Mouse (Mus musculus): ENCODE results near the gene Cad. TPM values are rescaled to one million over a fixed set of nuclear protein-coding genes. Genes with fewer than 3 reads are reported as not detected.

Cad gene
- polyA plus RNA-seq (2012; rRNA removed), result 29.6 and 31.9 TPM in 2 replicates

DNA sequence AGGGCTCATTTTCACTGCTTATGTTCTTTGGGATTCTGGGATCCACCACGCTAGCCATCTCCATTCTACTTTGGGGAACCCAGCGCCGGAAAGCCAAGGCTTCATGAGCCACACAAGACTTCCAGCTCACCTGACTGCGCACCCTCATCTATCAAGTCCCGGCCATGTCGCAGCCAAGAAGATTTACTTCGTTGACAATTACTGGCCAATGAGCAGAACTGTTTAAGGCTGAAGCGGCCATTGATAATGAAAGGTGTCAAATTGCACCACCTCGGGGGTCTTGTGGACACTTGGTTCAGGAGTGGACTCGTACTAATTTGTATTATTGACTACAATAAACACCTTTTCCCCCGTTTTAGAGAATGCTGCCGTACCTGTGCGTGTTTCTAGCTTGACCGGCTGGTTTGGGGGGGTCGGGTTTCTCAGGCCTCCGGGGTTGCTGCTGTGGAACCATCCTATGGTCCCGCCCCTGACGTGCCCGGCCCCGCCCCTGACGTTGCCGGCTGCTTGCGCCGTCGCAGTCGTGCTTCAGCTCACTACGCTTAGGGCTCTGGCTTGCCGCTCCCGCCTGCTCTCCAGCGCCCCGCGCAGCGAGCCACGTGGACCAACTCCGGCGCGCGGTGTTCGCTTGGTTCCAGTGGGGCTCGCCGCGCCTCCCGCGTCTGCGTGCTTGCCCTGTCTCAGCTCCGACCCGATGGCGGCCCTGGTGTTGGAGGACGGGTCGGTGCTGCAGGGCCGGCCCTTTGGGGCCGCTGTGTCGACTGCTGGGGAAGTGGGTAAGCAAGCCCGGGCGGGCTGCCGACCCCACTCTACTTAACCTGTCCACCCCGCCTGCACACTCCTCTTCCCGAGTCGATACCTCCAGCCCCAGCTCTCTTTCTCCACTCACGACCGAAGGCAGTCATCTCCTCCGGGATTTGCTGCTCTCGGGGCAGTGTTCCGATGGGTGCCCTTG lies at the start of gene Cad:
Gene Cad, plus strand, starts transcription at position 520 of the 955 bp plus-strand sequence.

DNA sequence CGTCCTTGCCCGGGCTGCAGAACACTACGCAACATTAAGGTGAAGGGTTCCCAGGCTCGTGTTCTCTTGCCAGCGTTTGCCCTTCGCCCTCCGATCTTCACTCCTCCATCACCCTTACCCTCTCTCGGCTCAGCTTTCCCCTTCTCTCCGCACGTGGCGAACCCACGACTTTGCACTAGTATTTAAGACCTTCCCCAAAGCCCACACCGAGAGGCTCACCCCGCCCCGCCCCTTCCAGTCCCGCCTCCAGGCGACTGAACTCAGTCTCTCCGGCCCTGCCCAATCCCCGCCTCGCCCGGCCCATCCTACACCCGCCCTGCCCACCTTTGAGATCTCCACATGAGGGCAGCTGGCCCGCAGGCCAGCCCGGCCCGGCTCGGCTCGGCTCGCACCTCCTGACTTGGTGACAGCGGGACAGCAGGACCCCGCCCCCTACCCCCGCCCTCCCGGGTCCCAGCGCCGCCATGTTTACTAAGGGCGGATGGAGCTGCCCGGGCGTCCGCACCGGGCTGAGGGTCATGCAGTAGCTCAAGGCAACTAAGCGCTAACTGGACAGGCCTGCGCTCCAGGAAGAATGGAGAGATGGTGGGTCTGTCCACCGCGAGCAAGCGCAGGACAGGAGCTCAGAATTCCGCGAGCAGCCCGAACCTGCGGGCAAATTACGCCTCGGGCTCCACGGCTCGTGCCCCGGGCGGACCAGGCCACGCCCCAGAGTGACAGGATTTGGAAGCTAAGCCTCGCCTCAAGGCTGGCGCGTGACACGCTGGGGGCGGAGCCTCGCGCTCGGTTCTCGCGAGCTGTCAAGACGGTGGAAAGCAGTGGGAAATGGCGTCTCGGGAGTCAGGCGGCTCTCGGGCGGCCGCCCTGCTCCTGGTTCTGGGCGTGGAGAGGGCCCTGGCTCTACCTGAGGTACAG lies 6.5 kb upstream of the Cad start, which contains the start of gene Atraid:
Gene Atraid, plus strand, starts transcription at position 465 of the 915 bp plus-strand sequence.

DNA sequence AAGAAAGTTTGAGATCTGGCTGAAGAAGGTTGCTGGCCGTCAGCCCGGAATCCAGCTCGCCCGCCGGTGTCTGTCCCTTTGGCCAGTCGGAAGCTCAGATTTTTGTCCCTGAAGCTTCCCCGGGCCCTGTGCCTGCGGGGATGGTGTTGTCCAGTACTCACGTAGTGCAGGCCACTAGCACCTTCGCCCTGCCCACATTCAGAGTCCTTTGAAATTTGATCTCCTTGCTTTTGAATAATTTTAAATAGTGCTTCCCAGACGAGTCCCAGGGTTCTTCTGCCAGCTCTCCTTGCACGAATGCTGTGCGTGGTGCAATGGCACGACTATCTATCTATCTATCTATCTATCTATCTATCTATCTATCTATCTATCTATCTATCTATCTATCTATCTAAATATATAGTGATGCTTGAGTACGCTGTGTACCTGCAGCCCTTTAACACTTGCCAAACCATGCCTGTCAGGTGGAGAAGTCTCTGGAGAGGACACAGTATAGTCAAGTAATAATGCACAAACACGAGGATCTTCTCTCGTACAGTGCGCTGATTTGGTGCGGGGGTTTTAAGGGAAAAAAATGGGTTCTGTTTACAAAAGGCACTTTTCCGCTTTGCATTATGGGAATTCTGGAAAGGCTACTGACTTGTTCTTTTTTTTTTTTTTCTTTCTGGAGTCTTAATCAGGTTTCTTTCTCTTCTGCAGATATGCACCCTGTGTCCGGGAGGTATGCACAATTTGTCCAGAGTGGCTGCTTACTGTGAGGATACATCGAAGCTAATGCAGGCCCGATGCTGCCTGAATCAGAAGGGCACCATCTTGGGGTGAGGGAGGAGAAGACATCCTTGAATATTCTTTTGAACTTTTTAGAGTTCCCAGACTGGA lies 5.6 kb upstream of the Cad start, which contains the start of gene Slc5a6:
Gene Slc5a6, minus strand, starts transcription at position 162 of the 879 bp plus-strand sequence.

DNA sequence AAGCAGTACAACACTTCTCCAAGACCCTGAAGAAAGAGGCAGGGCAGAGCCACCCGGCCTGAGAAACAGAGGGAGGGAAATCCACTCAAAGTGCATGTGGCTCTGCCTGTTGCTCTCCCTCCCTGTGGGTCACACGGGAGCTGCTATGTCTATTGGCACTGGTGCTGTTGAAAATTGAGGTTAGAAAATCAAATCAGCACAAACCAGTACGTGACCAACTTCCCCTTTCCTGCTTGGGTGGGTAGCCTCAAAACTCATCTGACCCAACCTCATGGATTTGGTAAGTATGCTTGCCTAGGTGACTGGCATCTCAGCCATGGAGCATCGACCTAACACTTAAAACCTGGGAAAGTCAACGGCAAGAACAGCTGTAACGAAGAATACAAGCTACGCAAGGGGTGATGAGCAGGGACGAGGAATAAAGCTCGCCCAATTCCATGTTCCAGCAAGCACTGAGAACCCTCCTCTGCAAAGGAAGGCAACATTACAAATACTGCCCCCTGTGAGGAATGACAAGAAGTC lies 51.3 kb downstream of the Cad start, which contains the start of gene Dnajc5g:
Gene Dnajc5g, plus strand, starts transcription at position 472 of the 522 bp plus-strand sequence.

DNA sequence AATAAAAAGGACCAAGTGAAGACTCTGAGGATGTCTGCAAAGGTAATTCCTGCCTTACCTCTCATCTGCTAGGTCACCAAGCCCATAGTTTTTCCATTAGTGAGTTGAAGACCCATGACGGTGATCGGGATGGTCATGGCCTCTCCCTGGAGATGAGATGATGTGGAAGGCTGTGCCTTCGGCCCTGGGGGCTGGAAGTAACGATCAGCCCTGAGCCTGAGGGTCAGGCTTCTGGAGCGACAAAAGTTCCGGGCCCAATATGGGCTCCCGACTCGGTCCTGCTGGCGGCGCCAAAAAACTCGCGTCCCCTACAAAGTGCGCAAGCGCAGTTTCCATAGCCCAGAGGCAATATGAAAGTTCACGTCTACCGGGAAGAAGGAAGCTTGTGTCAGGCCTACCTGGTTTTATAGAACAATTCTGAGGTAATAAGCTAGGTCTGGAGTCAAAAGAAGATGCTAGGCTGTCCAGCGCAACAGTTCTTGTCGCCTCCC lies 53.5 kb downstream of the Cad start, which contains the start of gene Slc30a3:
Gene Slc30a3, minus strand, starts transcription at position 238 of the 491 bp plus-strand sequence.

DNA sequence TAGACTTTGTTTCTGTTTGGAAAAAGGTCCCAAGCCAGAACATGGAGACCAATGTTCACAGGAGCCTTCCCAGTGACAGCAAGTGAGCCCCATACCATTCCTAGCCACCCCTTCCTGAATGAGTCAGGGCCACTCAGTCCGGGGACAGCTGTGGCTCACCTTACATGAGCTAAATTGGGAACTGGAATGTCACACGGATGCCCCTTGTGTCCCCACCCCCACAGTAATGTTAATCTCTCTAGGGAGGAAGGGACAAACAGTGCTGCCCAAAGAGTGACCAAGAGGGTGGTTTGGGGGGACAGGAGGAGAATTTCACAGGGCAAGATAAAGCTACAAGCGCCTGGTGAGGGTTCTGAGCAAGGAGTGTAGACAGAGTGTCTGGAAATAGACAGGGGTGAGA lies 61.8 kb downstream of the Cad start, which contains the start of gene Trim54:
Gene Trim54, plus strand, starts transcription at position 359 of the 400 bp plus-strand sequence.

Other genes starting within 250 kb of the Cad start
- 152 and 160 TPM in 2 replicates for gene Mapre3, start 240.1 kb upstream of the Cad start, polyA plus RNA-seq (2012; rRNA removed)
- gene Tmem214, start 186.8 kb upstream of the Cad start, polyA plus RNA-seq (2012; rRNA removed), result 68.4 and 82.8 TPM in 2 replicates
- 62.6 and 66.7 TPM in 2 replicates for gene Agbl5, start 166.1 kb upstream of the Cad start, polyA plus RNA-seq (2012; rRNA removed)
- gene Ost4, start 147.0 kb upstream of the Cad start, polyA plus RNA-seq (2012; rRNA removed), result 274 and 279 TPM in 2 replicates
- 19.9 and 63.3 TPM in 2 replicates for gene Emilin1, start 141.4 kb upstream of the Cad start, polyA plus RNA-seq (2012; rRNA removed)
- gene Khk, start 133.3 kb upstream of the Cad start, polyA plus RNA-seq (2012; rRNA removed), result 7.9 and 13.1 TPM in 2 replicates
- 25.2 and 28.8 TPM in 2 replicates for gene Cgref1, start 109.2 kb upstream of the Cad start, polyA plus RNA-seq (2012; rRNA removed)
- 194 and 208 TPM in 2 replicates for gene Preb, start 94.4 kb upstream of the Cad start, polyA plus RNA-seq (2012; rRNA removed)
- not detected in 2 replicates for gene Tcf23, start 86.1 kb upstream of the Cad start, polyA plus RNA-seq (2012; rRNA removed)
- 131 and 134 TPM in 2 replicates for gene Atraid, start 6.5 kb upstream of the Cad start, polyA plus RNA-seq (2012; rRNA removed)
- 31.0 and 36.5 TPM in 2 replicates for gene Slc5a6, start 5.9 kb upstream of the Cad start, polyA plus RNA-seq (2012; rRNA removed)
- not detected in 2 replicates for gene Dnajc5g, start 51.5 kb downstream of the Cad start, polyA plus RNA-seq (2012; rRNA removed)
- 18.5 and 25.0 TPM in 2 replicates for gene Slc30a3, start 53.5 kb downstream of the Cad start, polyA plus RNA-seq (2012; rRNA removed)
- 1.5 TPM in 1 of 2 replicates, not detected in the other for gene Trim54, start 61.9 kb downstream of the Cad start, polyA plus RNA-seq (2012; rRNA removed)
- gene Ucn, start 84.0 kb downstream of the Cad start, polyA plus RNA-seq (2012; rRNA removed), result not detected in 2 replicates
- 51.7 and 55.6 TPM in 2 replicates for gene Mpv17, start 99.5 kb downstream of the Cad start, polyA plus RNA-seq (2012; rRNA removed)
- 3.4 TPM in 2 replicates for gene Gm29609, start 125.1 kb downstream of the Cad start, polyA plus RNA-seq (2012; rRNA removed)
- gene Gtf3c2, start 125.4 kb downstream of the Cad start, polyA plus RNA-seq (2012; rRNA removed), result 99.8 and 100 TPM in 2 replicates
- gene Snx17, start 138.4 kb downstream of the Cad start, polyA plus RNA-seq (2012; rRNA removed), result 91.1 and 98.2 TPM in 2 replicates
- gene Eif2b4, start 138.7 kb downstream of the Cad start, polyA plus RNA-seq (2012; rRNA removed), result 62.9 and 68.7 TPM in 2 replicates
- gene Zfp513, start 147.5 kb downstream of the Cad start, polyA plus RNA-seq (2012; rRNA removed), result 73.0 and 77.5 TPM in 2 replicates
- 172 and 190 TPM in 2 replicates for gene Ppm1g, start 165.9 kb downstream of the Cad start, polyA plus RNA-seq (2012; rRNA removed)
- 138 and 150 TPM in 2 replicates for gene Nrbp1, start 186.1 kb downstream of the Cad start, polyA plus RNA-seq (2012; rRNA removed)
- 0.11 and 0.16 TPM in 2 replicates for gene Gm9970, start 186.5 kb downstream of the Cad start, polyA plus RNA-seq (2012; rRNA removed)
- 5.7 and 9.3 TPM in 2 replicates for gene Krtcap3, start 196.9 kb downstream of the Cad start, polyA plus RNA-seq (2012; rRNA removed)
- 51.0 and 55.7 TPM in 2 replicates for gene Ift172, start 236.3 kb downstream of the Cad start, polyA plus RNA-seq (2012; rRNA removed)
- gene Fndc4, start 241.3 kb downstream of the Cad start, polyA plus RNA-seq (2012; rRNA removed), result 136 and 156 TPM in 2 replicates
- gene Gckr, start 242.7 kb downstream of the Cad start, polyA plus RNA-seq (2012; rRNA removed), result 0.33 and 0.55 TPM in 2 replicates